Mouse (Mus musculus) frontal cortex, adult 2 months (tissue): Measurements from ENCODE around the gene Zfp141. TPM values are rescaled to one million over a fixed set of nuclear protein-coding genes. Genes with fewer than 3 reads are reported as not detected.
A peak's percentile ranks its signal among the peaks of the same experiment; 100 is the strongest.

Source experiments
- DNase-seq, 2 experiments: peaks; one replicate each; pipeline ENCODE4 v3.0.0; 2022; ENCODE audit warnings: low spot score in 1 of 2; ENCODE audit errors: extremely low spot score in 1 of 2
- polyA plus RNA-seq: library from polyadenylated mRNA; depleted of rRNA; stranded (reverse); fragments of >200 nt; gene quantifications from 2 replicates; pipeline ENCODE4 v1.2.3, GENCODE M21; 2012; rRNA removed

The Zfp141 gene
- polyA plus RNA-seq = 10.3 and 11.8 TPM in 2 replicates

GRCm38 (mm10) chr7:42505588-42505987 is at the start of gene Zfp141:
TSS of gene Zfp141 (minus strand) at chr7:42505740.
- peak; percentile 77 to 89 for DNase-seq

GRCm38 (mm10) chr7:42551766-42552165 is 46.2 kb upstream of the Zfp141 start:
- DNase-seq = no peak

GRCm38 (mm10) chr7:42505186-42505585 is 354 bp downstream of the Zfp141 start:
- DNase-seq = peak; percentile 1 to 34

GRCm38 (mm10) chr7:42498248-42498647 is 7.3 kb downstream of the Zfp141 start:
- DNase-seq = no peak

- DNase-seq = no peak
Measured at GRCm38 (mm10) chr7:42497356-42497755, 8.2 kb downstream of the Zfp141 start.

GRCm38 (mm10) chr7:42496202-42496601 is 9.3 kb downstream of the Zfp141 start:
- DNase-seq = no peak

GRCm38 (mm10) chr7:42490859-42491258 is 14.7 kb downstream of the Zfp141 start:
- no peak for DNase-seq

GRCm38 (mm10) chr7:42490358-42490757 is 15.2 kb downstream of the Zfp141 start:
- DNase-seq = no peak

GRCm38 (mm10) chr7:42454640-42455039 is 50.9 kb downstream of the Zfp141 start:
- no peak for DNase-seq

GRCm38 (mm10) chr7:42450618-42451017 is 54.9 kb downstream of the Zfp141 start:
- no peak for DNase-seq

- no peak for DNase-seq
Measured at GRCm38 (mm10) chr7:42447850-42448249, 57.7 kb downstream of the Zfp141 start, which contains the start of gene 4933421I07Rik. TSS of gene 4933421I07Rik (minus strand) at chr7:42448120.

GRCm38 (mm10) chr7:42447352-42447751 is 58.2 kb downstream of the Zfp141 start:
- DNase-seq = no peak

Other genes with a start within 250 kb of the Zfp141 start
- not detected in 2 replicates for gene Vmn2r61, start 245.7 kb downstream of the Zfp141 start, polyA plus RNA-seq
- not detected in 2 replicates for gene 4933421I07Rik, start 57.6 kb downstream of the Zfp141 start, polyA plus RNA-seq
- not detected in 2 replicates for gene Gm21028, start 72.8 kb upstream of the Zfp141 start, polyA plus RNA-seq
- 0.86 and 1.1 TPM in 2 replicates for gene Zfp977, start 86.8 kb upstream of the Zfp141 start, polyA plus RNA-seq
- 1.6 and 2.0 TPM in 2 replicates for gene Zfp976, start 136.8 kb upstream of the Zfp141 start, polyA plus RNA-seq
- 4.4 and 4.8 TPM in 2 replicates for gene Zfp975, start 187.0 kb upstream of the Zfp141 start, polyA plus RNA-seq
- gene Gm17067, start 221.3 kb upstream of the Zfp141 start, polyA plus RNA-seq = not detected in 2 replicates